Mouse (Mus musculus): ENCODE measurements around the gene Ppat.
"Not testable (repeated sequence)": the region's sequence is repeated elsewhere in the genome, so short reads cannot be mapped to it uniquely, and the experiment has no call there.

Gene Ppat
- long read RNA-seq, experiment 1, transcript Ppat-202 (11 exons, 3,981 nt) = major isoform, 8 of 9 reads
- long read RNA-seq, experiment 1, partial matches to known transcripts = 1 of 9 reads
- long read RNA-seq, experiment 1, other reads (novel, unspliced or antisense) = 0 of 9 reads
- long read RNA-seq, experiment 2, transcript Ppat-202 (11 exons, 3,981 nt) = major isoform, 9 of 18 reads
- long read RNA-seq, experiment 2, partial matches to known transcripts = 9 of 18 reads
- long read RNA-seq, experiment 2, other reads (novel, unspliced or antisense) = 0 of 18 reads

DNA sequence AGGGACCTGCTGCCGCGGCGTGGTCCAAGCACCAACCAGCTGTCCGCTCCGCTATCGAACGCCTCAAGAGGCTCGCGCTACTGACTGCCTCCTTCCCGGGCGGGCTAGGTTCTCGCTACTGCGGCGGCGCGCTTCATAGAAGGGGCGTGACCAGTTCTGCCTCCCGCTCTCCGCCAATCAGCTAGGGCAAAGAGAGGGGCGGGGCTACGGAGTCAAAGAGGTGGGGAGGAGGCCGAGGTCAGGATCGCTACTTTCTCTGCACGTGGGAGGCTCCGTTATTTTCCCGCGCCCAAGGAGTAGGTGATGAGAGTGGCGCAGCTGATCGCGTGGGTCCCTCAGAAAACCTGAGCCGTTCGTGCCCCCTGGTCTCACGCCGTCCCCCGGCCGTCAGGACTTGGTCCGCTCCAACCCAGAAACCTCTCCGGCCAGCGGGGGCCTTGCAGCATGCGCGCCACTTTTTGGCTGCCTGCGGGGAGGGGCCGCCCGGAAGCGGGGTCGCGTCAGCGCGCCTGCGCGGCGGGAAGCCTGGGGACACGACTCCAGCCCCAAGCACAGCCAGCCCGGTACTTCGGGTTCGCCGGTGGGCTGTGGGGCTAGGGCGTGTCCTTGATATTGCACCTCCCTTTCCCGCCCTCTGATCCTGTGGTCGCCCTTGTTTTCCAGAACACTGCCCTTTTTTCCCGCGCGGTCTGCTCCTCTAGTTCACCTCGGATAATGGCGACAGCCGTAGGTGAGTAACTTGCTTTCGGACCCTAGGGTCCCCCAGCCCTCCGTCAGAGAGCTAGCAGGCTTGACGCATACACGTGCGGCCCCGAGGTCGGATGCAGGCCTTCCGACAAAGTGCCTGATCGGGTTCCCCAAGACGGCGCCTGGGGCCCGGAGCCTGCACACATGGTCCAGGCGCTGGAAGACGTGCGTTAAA is at the start of gene Ppat, which contains the start of gene Paics:
Ppat (minus strand) TSS at position 473 of the 922 bp plus-strand sequence.
Paics (plus strand) TSS at position 202 of the 922 bp plus-strand sequence.
- intact Hi-C loops (cut with DNase I) = loop anchor here (5.0 kb wide), 1 partner anchor 44 kb away; the partner anchor contains the start of gene Aasdh

DNA sequence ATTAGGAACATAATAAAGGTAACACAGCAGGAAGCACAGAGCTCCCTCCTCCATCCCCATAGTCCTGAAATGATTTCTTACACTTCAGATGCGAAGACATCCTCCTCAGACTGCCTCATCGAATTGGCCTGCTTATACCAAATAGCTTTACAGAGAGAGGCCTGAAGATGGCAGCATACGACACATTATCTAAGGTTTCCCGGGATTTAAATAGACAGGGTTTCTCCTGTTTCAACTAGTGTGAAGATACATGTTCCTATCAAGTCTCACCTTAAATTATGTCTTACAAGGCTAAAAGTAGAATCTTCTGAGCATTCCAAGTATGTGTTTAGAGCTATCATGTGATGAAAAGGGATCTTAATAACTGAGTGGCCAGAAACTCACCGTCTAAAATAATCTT is 47.0 kb upstream of the Ppat start:
- intact Hi-C loops (cut with DNase I) = loop anchor here (10.0 kb wide), 1 partner anchor 336 kb away; no protein-coding TSS in a partner anchor

- intact Hi-C loops (cut with DNase I) = loop anchor here (10.0 kb wide), 1 partner anchor 342 kb away; no protein-coding TSS in a partner anchor
Measured at GRCm38 (mm10) chr5:76993174-76993814, 41.9 kb upstream of the Ppat start.

DNA sequence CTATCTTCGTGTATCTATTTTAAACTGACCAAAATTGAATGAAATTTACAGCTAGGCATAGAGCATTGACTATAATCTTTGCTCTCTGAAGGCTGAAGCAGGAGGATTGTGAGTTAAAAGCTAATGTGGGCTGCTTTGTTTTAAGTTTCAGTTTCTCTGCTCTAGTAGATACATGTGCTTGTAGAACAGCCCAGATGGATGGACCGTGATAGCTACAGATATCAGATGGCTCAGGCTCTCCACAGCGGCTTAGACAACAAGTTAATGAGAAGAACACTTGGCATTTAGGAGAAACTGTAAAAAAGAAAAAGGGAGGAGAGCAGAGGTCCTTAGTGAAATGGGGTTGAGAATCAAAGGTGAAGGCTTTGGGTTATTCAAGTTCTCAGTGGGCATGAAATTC is 39.4 kb upstream of the Ppat start:
- intact Hi-C loops (cut with DNase I) = loop anchor here (10.0 kb wide), 1 partner anchor 344 kb away; no protein-coding TSS in a partner anchor

GRCm38 (mm10) chr5:76984015-76984414 is 32.6 kb upstream of the Ppat start:
- intact Hi-C loops (cut with DNase I) = no loop called here

DNA sequence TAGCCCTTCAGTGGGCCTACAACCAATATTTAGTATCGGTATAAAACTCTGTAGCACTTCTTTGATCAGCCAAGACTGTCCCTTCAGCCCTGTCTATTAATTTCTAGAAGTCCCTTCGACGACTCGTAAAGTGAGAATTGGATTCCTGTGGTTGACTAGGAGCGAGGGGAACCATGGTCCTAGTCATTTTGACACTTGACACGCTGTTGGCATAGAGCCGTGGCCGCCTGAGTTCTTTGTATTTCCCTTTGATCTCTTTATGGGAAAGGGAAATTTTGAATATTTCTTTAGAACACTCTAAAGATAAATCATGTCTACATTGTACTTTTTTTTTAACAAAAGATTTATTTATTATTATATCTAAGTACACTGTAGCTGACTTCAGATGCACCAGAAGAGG is 24.4 kb upstream of the Ppat start:
- intact Hi-C loops (cut with DNase I) = loop anchor here (2.0 kb wide), 1 partner anchor 21 kb away; no protein-coding TSS in a partner anchor

- intact Hi-C loops (cut with DNase I) = loop anchor here (2.0 kb wide), 1 partner anchor 20 kb away; no protein-coding TSS in a partner anchor
Measured at GRCm38 (mm10) chr5:76974554-76975285, 23.3 kb upstream of the Ppat start, which contains the start of gene Srp72. Srp72 (plus strand) TSS chr5:76974683.

- intact Hi-C loops (cut with DNase I) = loop anchor here (2.0 kb wide), 1 partner anchor 19 kb away; no protein-coding TSS in a partner anchor
Measured at GRCm38 (mm10) chr5:76974207-76974553, 22.8 kb upstream of the Ppat start.

- intact Hi-C loops (cut with DNase I) = no loop called here
Measured at GRCm38 (mm10) chr5:76973488-76973887, 22.1 kb upstream of the Ppat start.

- intact Hi-C loops (cut with DNase I) = not testable (repeated sequence)
Measured at GRCm38 (mm10) chr5:76971115-76971514, 19.7 kb upstream of the Ppat start.

DNA sequence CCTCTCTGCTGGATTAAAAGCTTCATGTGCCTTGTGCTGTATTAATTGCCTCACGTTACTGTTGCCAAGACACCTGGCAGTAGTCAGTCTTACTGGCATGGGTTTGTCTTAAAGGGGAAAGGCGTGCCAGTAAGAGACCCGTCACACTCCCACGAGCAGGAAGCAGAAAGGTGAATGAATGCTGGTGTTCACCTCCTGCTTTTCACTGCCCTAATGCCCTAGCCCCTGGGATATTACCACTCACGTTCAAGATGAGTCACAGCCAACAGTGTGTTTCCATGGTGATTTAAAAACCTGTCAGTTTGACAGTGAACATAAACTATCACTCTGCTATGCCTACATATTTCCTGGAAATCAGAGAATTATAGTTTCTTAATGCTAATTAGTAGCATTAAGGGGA is 17.9 kb upstream of the Ppat start:
- intact Hi-C loops (cut with DNase I) = loop anchor here (5.0 kb wide), 1 partner anchor 62 kb away; the partner anchor contains the start of gene Aasdh

GRCm38 (mm10) chr5:76964651-76965050 is 13.3 kb upstream of the Ppat start:
- intact Hi-C loops (cut with DNase I) = loop anchor here (5.0 kb wide), 1 partner anchor 57 kb away; the partner anchor contains the start of gene Aasdh

- intact Hi-C loops (cut with DNase I) = no loop called here
Measured at GRCm38 (mm10) chr5:76962545-76962944, 11.2 kb upstream of the Ppat start.

- intact Hi-C loops (cut with DNase I) = no loop called here
Measured at GRCm38 (mm10) chr5:76959587-76959986, 8.2 kb upstream of the Ppat start.

- intact Hi-C loops (cut with DNase I) = no loop called here
Measured at GRCm38 (mm10) chr5:76957954-76958353, 6.6 kb upstream of the Ppat start.

- intact Hi-C loops (cut with DNase I) = loop anchor here (2.0 kb wide), 1 partner anchor 19 kb away; the partner anchor contains the start of gene Srp72
Measured at GRCm38 (mm10) chr5:76955474-76955873, 4.1 kb upstream of the Ppat start.

- intact Hi-C loops (cut with DNase I) = loop anchor here (2.0 to 5.0 kb wide), 2 partner anchors 20 to 47 kb away; partner anchors contain the start of genes Aasdh and Srp72
Measured at GRCm38 (mm10) chr5:76954271-76954900, 3.0 kb upstream of the Ppat start.

- intact Hi-C loops (cut with DNase I) = loop anchor here (2.0 to 5.0 kb wide), 2 partner anchors 21 to 46 kb away; partner anchors contain the start of genes Aasdh and Srp72
Measured at GRCm38 (mm10) chr5:76953794-76954193, 2.4 kb upstream of the Ppat start.

Data from adrenal gland (tissue).